Mouse (Mus musculus) kidney, postnatal 25 days (tissue): ENCODE data around the gene Tmem176b.

Experiments used
- DNase-seq, 2 experiments: peaks; one replicate each; pipeline ENCODE4 v3.0.0; 2021; ENCODE audit warnings: mixed read lengths in 2 of 2

The Tmem176b gene

GRCm38 (mm10) chr6:48785189-48785588, 56.1 kb downstream of the Tmem176b start:
- DNase-seq, result peak; percentile 60 to 71

DNA sequence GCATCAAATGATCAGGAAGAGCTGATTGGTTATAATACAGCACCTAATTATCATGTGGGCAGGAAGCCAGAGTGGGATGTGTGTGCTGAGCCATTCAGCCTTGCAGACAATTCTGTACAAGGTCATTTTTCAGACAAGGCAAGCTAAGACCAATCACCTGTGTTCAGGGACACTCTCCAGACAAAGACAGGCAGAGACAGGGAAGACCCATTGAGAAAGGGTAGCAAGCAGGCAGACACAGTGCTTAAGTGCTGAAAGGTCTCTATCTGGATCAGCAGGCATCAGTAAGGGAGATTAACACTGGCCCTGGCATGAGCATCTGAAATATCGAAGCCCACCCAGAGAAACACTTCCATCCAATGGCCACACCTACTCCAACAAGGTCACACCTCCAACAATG, 56.9 kb downstream of the Tmem176b start:
- DNase-seq, result no peak
